11 mouse cellular contexts compared by ENCODE assay signal in the genomic region with DNA sequence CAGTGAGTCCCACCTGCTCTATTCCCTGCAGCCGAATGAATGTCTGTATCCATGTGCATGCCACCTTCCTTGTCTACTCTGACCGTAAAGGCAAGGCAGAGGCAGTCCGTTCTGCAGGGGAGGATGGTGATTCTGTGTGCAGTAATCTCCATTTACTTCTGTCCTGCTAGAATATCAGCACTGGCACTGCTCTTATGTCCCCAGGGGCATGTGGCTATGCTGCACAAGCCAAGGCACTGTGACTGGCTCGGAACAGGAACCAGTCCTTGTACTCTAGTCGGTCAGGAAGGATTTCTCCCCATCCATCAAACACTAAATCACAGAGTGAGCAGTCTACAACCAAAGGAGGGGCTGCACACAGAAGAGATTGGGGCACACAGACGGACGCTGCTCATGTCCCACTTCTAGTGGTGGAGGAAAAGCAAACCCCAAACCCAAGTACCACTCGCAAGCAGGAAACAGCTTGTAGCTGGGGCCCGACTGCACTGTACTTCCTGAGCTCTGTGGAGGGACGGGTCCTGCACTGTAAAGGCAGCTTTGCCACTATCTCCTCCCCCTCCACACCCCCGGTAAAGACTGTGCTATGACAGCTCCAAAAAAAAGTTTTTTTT. TPM values are rescaled to one million over a fixed set of nuclear protein-coding genes. Genes with fewer than 3 reads are reported as not detected.
DNase-seq lines count a peak whose midpoint lies in the region; ATAC-seq and TF ChIP-seq lines count a peak whose summit lies in the region.
"Had no signal": no experiment of that assay in that cellular context is flagged by ENCODE, and none has a peak within 500 bp of the region (broad histone marks: within the 10 kb centered on the region; RNA-seq: fewer than 3 reads in every experiment).

No protein-coding gene starts in this region.

- no peak for TF ChIP-seq EP300 in lung, postnatal 0 days (IDR thresholded peaks at IDR 0.05)

- peaks cover 10% of the 10 kb centered on the region for H3K36me3 ChIP-seq in heart, embryonic 16.5 days (ENCODE audit: control insufficient read depth, insufficient read depth)
- peaks cover 14% of the 10 kb centered on the region for H3K36me3 ChIP-seq in intestine, embryonic 15.5 days
- H3K36me3 ChIP-seq in lung, postnatal 0 days (ENCODE audit: insufficient read depth, low read length): peaks cover 8% of the 10 kb centered on the region

- no peaks in the 10 kb centered on the region for H3K9me3 ChIP-seq in heart, embryonic 16.5 days (replicated peaks; ENCODE audit: control insufficient read depth, low read length)
- no peaks in the 10 kb centered on the region for H3K9me3 ChIP-seq in intestine, embryonic 15.5 days
- no peaks in the 10 kb centered on the region for H3K9me3 ChIP-seq in lung, postnatal 0 days (ENCODE audit: low read length)

- H3K27ac ChIP-seq in heart, embryonic 16.5 days (ENCODE audit: low read length): peak overlapping the region; percentile 2; the same call in 1 of the 2 replicates
- no peak overlapping the region for H3K27ac ChIP-seq in intestine, embryonic 15.5 days
- no peak overlapping the region for H3K27ac ChIP-seq in lung, postnatal 0 days (ENCODE audit: low read length)

- 60% methylated on average over 11 of the region's 11 CpGs for WGBS in heart, embryonic 16.5 days
- WGBS in intestine, embryonic 15.5 days: 66% methylated on average over 11 of the region's 11 CpGs
- 44% methylated on average over 11 of the region's 11 CpGs for WGBS in lung, postnatal 0 days

- no peak for DNase-seq in heart, adult 8-10 months (ENCODE audit: low spot score)
- peak; percentile 15 to 34 for DNase-seq in CD8-positive naive resting alpha-beta T cell, adult 2 months (ENCODE audit: low read depth in 2 of 2, low spot score in 2 of 2)
- no peak for DNase-seq in ovary, postnatal 10 days (ENCODE audit: low spot score)
- no peak for DNase-seq in urinary bladder, postnatal 10 days (ENCODE audit: low spot score)
- no peak for DNase-seq in lung, postnatal 0 days (ENCODE audit: low spot score)
- DNase-seq: cerebellum, adult 11 months; lung, adult 2 months had no signal

- no peak for ATAC-seq in heart, embryonic 16.5 days (replicated peaks; ENCODE audit: extremely low read depth, insufficient read depth, low FRiP score)
- ATAC-seq in intestine, embryonic 15.5 days: no peak
- ATAC-seq in neutrophil, adult 5-6 weeks (ENCODE audit: extremely low read depth, insufficient number of reproducible peaks, low FRiP score, poor library complexity, severe bottlenecking): peak; percentile 29; the same call in 1 of the 2 replicates
- no peak for ATAC-seq in lung, postnatal 0 days

- peak overlapping the region; percentile 39; the same call in 1 of the 2 replicates for H3K9ac ChIP-seq in heart, embryonic 16.5 days (ENCODE audit: low read length)
- 0 out of 2 replicates have a peak overlapping the region, but pooled peaks have one; percentile 8 for H3K9ac ChIP-seq in intestine, embryonic 15.5 days
- H3K9ac ChIP-seq in lung, postnatal 0 days (replicated peaks; ENCODE audit: low read depth): no peak overlapping the region

- H3K4me3 ChIP-seq in heart, embryonic 16.5 days (ENCODE audit: low read length): 0 out of 2 replicates have a peak overlapping the region, but pooled peaks have one; percentile 4
- H3K4me3 ChIP-seq in intestine, embryonic 15.5 days (replicated peaks): no peak overlapping the region
- H3K4me3 ChIP-seq in lung, postnatal 0 days (ENCODE audit: low read depth, low read length): no peak overlapping the region
- H3K4me3 ChIP-seq: erythroblast, embryonic 14.5 days had no signal

- H3K27me3 ChIP-seq in heart, embryonic 16.5 days (ENCODE audit: control insufficient read depth, insufficient read depth, low read length): no peaks in the 10 kb centered on the region
- no peaks in the 10 kb centered on the region for H3K27me3 ChIP-seq in intestine, embryonic 15.5 days (replicated peaks)
- no peaks in the 10 kb centered on the region for H3K27me3 ChIP-seq in lung, postnatal 0 days (replicated peaks; ENCODE audit: insufficient read depth, low read length)

- H3K4me2 ChIP-seq in heart, embryonic 16.5 days (ENCODE audit: low read depth, low read length): peak overlapping the region; percentile 93; the same call in 1 of the 2 replicates
- H3K4me2 ChIP-seq in intestine, embryonic 15.5 days (replicated peaks): 0 out of 2 replicates have a peak overlapping the region, but pooled peaks have one; percentile 81
- H3K4me2 ChIP-seq in lung, postnatal 0 days (replicated peaks; ENCODE audit: low read depth, low read length): no peak overlapping the region

- no peak for TF ChIP-seq CTCF in lung, postnatal 0 days (IDR thresholded peaks at IDR 0.05)

- peaks cover 39% of the 10 kb centered on the region for H3K4me1 ChIP-seq in heart, embryonic 16.5 days (ENCODE audit: control insufficient read depth, insufficient read depth, low read length)
- peaks cover 26% of the 10 kb centered on the region for H3K4me1 ChIP-seq in intestine, embryonic 15.5 days (replicated peaks)
- H3K4me1 ChIP-seq in lung, postnatal 0 days (ENCODE audit: insufficient read depth, low read depth, low read length): peaks cover 4% of the 10 kb centered on the region; the same call in 1 of the 2 replicates

RNA-seq across cellular contexts. Expression of a gene that starts 3.7 kb away (rescaled TPM):
- 114 and 120 TPM in 2 replicates for polyA plus RNA-seq in heart, embryonic 16.5 days (2015; fragmentation: Nextera tagmentation; extraction: Ambion mirVana)
- 10 to 100 TPM; 39.0 to 48.2 (median 45.6) TPM for total RNA-seq in heart, adult 8-10 months (2022)
- 297 and 322 TPM in 2 replicates for polyA plus RNA-seq in intestine, embryonic 15.5 days (2015; fragmentation: Nextera tagmentation; extraction: Ambion mirVana)
- total RNA-seq in neutrophil, adult 5-6 weeks (2017): 219 and 235 TPM in 2 replicates
- polyA plus RNA-seq in lung, postnatal 0 days (2015; fragmentation: Nextera tagmentation; extraction: Ambion mirVana): 126 and 138 TPM in 2 replicates

RNA-seq across cellular contexts. Expression of a gene that starts 46.3 kb away (rescaled TPM):
- polyA plus RNA-seq in heart, embryonic 16.5 days (2015; fragmentation: Nextera tagmentation; extraction: Ambion mirVana): 1.4 and 2.3 TPM in 2 replicates
- 1 to 10 TPM in 1 of 4 experiments, under 1 TPM in 3; 0.50 to 1.2 (median 0.82) TPM for total RNA-seq in heart, adult 8-10 months (2022)
- polyA plus RNA-seq in intestine, embryonic 15.5 days (2015; fragmentation: Nextera tagmentation; extraction: Ambion mirVana): 4.1 and 4.5 TPM in 2 replicates
- 5.2 and 7.1 TPM in 2 replicates for total RNA-seq in neutrophil, adult 5-6 weeks (2017)
- 4.8 and 6.6 TPM in 2 replicates for polyA plus RNA-seq in lung, postnatal 0 days (2015; fragmentation: Nextera tagmentation; extraction: Ambion mirVana)

Comparison
In these comparisons a context has a peak if more than half of its experiments do, and no peak if none do; other contexts are left out.
1. DNase-seq: peak in CD8-positive naive resting alpha-beta T cell, adult 2 months (2 of 2); none in heart, adult 8-10 months (single experiment), ovary, postnatal 10 days (single experiment), urinary bladder, postnatal 10 days (single experiment) and lung, postnatal 0 days (single experiment).